ENCODE assay signal across 8 mouse cellular contexts in the genomic region with DNA sequence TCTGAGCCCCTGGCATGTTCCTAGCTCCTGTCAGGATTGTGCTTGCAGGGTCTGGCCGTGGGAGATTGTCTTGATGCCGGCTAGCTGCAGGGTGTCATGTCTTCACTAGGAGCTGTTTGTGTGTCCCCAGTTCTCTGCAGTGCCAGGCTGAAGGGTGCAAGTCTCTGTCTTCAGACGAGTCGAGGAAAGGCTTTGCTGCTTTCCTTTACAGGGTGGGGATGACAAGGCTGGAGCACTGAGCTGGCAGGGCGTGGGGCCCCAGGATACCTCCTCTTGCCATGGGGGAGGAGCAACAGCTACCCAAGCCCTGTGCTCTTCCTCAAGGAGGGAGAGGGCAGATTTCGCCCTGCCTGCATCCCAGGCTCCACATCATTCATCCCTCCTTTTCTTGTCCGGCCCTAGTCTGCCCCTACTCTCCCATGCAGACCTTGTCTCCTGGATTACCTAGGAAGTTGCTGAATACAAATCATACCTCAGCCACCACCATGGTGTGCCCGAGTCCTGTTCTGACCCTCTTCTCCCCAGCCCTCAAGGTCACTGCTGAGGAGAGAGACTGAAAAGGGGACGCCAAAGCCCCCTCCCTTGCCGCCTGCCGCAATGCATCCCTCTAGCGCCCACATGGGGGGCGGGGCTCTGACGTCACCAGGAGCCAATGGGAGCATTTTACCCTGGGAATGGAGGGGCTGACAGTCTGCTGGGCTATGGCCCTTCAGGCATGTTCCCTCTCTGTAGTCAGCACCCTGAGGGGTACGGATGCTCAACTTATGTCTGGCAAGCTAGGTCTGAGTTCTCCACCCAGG. TPM values are rescaled to one million over a fixed set of nuclear protein-coding genes. Genes with fewer than 3 reads are reported as not detected.
A peak's percentile ranks its signal among the peaks of the same experiment; 100 is the strongest.
DNase-seq lines count a peak whose midpoint lies in the region; ATAC-seq and TF ChIP-seq lines count a peak whose summit lies in the region.

No protein-coding gene starts in this region.

- peak overlapping the region; percentile 69 for H3K27ac ChIP-seq in embryonic facial prominence, embryonic 10.5 days (replicated peaks)
- peak overlapping the region; percentile 97 for H3K27ac ChIP-seq in left cerebral cortex, adult 2 months
- no peak overlapping the region; the same call in 1 of the 2 replicates for H3K27ac ChIP-seq in midbrain, embryonic 11.5 days (ENCODE audit: low read depth, low read length)

- H3K9ac ChIP-seq in midbrain, embryonic 11.5 days (ENCODE audit: low read length): peak overlapping the region; percentile 71

- no peaks in the 10 kb centered on the region for H3K9me3 ChIP-seq in embryonic facial prominence, embryonic 10.5 days
- H3K9me3 ChIP-seq in midbrain, embryonic 11.5 days (ENCODE audit: control insufficient read depth, low read length): no peaks in the 10 kb centered on the region

- no peaks in the 10 kb centered on the region for H3K36me3 ChIP-seq in embryonic facial prominence, embryonic 10.5 days (replicated peaks)
- H3K36me3 ChIP-seq in midbrain, embryonic 11.5 days (ENCODE audit: control insufficient read depth, insufficient read depth, low read length): no peaks in the 10 kb centered on the region

- peak; percentile 66 for ATAC-seq in midbrain, embryonic 11.5 days (ENCODE audit: low FRiP score)

- peak overlapping the region; percentile 72 for H3K4me3 ChIP-seq in embryonic facial prominence, embryonic 10.5 days
- H3K4me3 ChIP-seq in left cerebral cortex, adult 2 months: peak overlapping the region; percentile 76
- peak overlapping the region; percentile 62 for H3K4me3 ChIP-seq in midbrain, embryonic 11.5 days (ENCODE audit: low read depth, low read length)

- peak; percentile 29 for DNase-seq in urinary bladder, postnatal 14 days (ENCODE audit: low spot score)
- no peak for DNase-seq in urinary bladder, adult 2 months (ENCODE audit: low spot score)
- peak; percentile 82 for DNase-seq in embryonic facial prominence, embryonic 10.5 days (ENCODE audit: low spot score)
- DNase-seq in heart, postnatal 10 days: peak; percentile 78 to 79
- DNase-seq in left cerebral cortex, adult 2 months (ENCODE audit: extremely low spot score in 1 of 2, low spot score in 2 of 2): peak; percentile 88 to 89
- peak; percentile 98 for DNase-seq in midbrain, embryonic 11.5 days (ENCODE audit: low spot score, missing footprints)
- peak; percentile 70 for DNase-seq in testis, postnatal 10 days (ENCODE audit: low spot score)
- DNase-seq in gastrocnemius, adult 8-10 months (ENCODE audit: low spot score in 2 of 2): no peak

- H3K4me1 ChIP-seq in embryonic facial prominence, embryonic 10.5 days: peaks cover 29% of the 10 kb centered on the region
- peaks cover 15% of the 10 kb centered on the region for H3K4me1 ChIP-seq in midbrain, embryonic 11.5 days (ENCODE audit: control insufficient read depth, insufficient read depth, low read length)

- intact Hi-C loops in heart, postnatal 10 days (cut with DNase I): no loop called here
- intact Hi-C loops in left cerebral cortex, adult 2 months (cut with DNase I): no loop called here

- peaks cover 33% of the 10 kb centered on the region; the same call in 1 of the 2 replicates for H3K27me3 ChIP-seq in embryonic facial prominence, embryonic 10.5 days (replicated peaks; ENCODE audit: low read depth, poor library complexity, severe bottlenecking)
- H3K27me3 ChIP-seq in midbrain, embryonic 11.5 days (ENCODE audit: control insufficient read depth, insufficient read depth, low read length): no peaks in the 10 kb centered on the region

- H3K4me2 ChIP-seq in midbrain, embryonic 11.5 days: peak overlapping the region; percentile 95

- no peak for TF ChIP-seq CTCF in left cerebral cortex, adult 2 months (IDR thresholded peaks at IDR 0.05)

- WGBS in embryonic facial prominence, embryonic 10.5 days: 2% methylated on average over 15 of the region's 15 CpGs
- WGBS in midbrain, embryonic 11.5 days: 2% methylated on average over 15 of the region's 15 CpGs

RNA-seq across cellular contexts. Expression of gene Setd6, which starts 12.0 kb away (rescaled TPM):
- 30.1 and 31.3 TPM in 2 replicates for polyA plus RNA-seq in urinary bladder, adult 2 months (2012; rRNA removed)
- polyA plus RNA-seq in embryonic facial prominence, embryonic 10.5 days (2016; fragmentation: Nextera tagmentation; extraction: Ambion mirVana): 19.9 and 21.0 TPM in 2 replicates
- total RNA-seq in heart, postnatal 10 days (2021): 10 to 100 TPM; 10.2 to 12.5 TPM
- 10 to 100 TPM; 17.7 to 23.5 TPM for total RNA-seq in left cerebral cortex, adult 2 months (2021)
- 20.8 and 24.2 TPM in 2 replicates for polyA plus RNA-seq in midbrain, embryonic 11.5 days (2014; fragmentation: Nextera tagmentation; extraction: Ambion mirVana)
- total RNA-seq in gastrocnemius, adult 8-10 months (2022): 10 to 100 TPM; 14.2 to 15.5 (median 14.9) TPM

RNA-seq across cellular contexts. Expression of gene Ndrg4, which starts 26.9 kb away (rescaled TPM):
- polyA plus RNA-seq in urinary bladder, adult 2 months (2012; rRNA removed): 55.5 and 62.5 TPM in 2 replicates
- 18.5 and 20.6 TPM in 2 replicates for polyA plus RNA-seq in embryonic facial prominence, embryonic 10.5 days (2016; fragmentation: Nextera tagmentation; extraction: Ambion mirVana)
- 100 to 1,000 TPM; 319 to 334 TPM for total RNA-seq in heart, postnatal 10 days (2021)
- 1,000 to 10,000 TPM; 1,675 to 1,813 TPM for total RNA-seq in left cerebral cortex, adult 2 months (2021)
- 45.5 and 46.7 TPM in 2 replicates for polyA plus RNA-seq in midbrain, embryonic 11.5 days (2014; fragmentation: Nextera tagmentation; extraction: Ambion mirVana)
- 1 to 10 TPM; 3.6 to 4.0 (median 3.9) TPM for total RNA-seq in gastrocnemius, adult 8-10 months (2022)

Comparison
In these comparisons a context has a peak if more than half of its experiments do, and no peak if none do; other contexts are left out.
1. DNase-seq: peak in urinary bladder, postnatal 14 days (single experiment), embryonic facial prominence, embryonic 10.5 days (single experiment), heart, postnatal 10 days (2 of 2), left cerebral cortex, adult 2 months (2 of 2), midbrain, embryonic 11.5 days (single experiment) and testis, postnatal 10 days (single experiment); none in urinary bladder, adult 2 months (single experiment) and gastrocnemius, adult 8-10 months (0 of 2).
2. RNA of gene Ndrg4, which starts 26.9 kb away (total RNA-seq): 1,675 to 1,813 TPM in left cerebral cortex, adult 2 months and 319 to 334 TPM in heart, postnatal 10 days; 3.6 to 4.0 TPM in gastrocnemius, adult 8-10 months; every median in the first group is over 10 times any median in the second.
3. Peak in every context shown above with its lines, with median percentiles within 50 percentile points of each other: H3K4me3 ChIP-seq.